Mouse (Mus musculus) kidney, adult 2 months (tissue): ENCODE data around the gene Spry2.

Experiments used
- CTCF ChIP-seq: fragments of 200-500 bp; conservative IDR thresholded peaks from 2 replicates; pipeline ENCODE4 v1.5.1; 2011; ENCODE audit warnings: low read depth, mild to moderate bottlenecking, control low read depth, low read length, moderate library complexity, mixed read lengths; ENCODE audit not compliant: insufficient read depth, insufficient read length
- POLR2A ChIP-seq: fragments of 200-500 bp; IDR thresholded peaks from one replicate; pipeline ENCODE4 v1.6.1; 2011; ENCODE audit warnings: low read depth, low read length, control low read depth

DNA sequence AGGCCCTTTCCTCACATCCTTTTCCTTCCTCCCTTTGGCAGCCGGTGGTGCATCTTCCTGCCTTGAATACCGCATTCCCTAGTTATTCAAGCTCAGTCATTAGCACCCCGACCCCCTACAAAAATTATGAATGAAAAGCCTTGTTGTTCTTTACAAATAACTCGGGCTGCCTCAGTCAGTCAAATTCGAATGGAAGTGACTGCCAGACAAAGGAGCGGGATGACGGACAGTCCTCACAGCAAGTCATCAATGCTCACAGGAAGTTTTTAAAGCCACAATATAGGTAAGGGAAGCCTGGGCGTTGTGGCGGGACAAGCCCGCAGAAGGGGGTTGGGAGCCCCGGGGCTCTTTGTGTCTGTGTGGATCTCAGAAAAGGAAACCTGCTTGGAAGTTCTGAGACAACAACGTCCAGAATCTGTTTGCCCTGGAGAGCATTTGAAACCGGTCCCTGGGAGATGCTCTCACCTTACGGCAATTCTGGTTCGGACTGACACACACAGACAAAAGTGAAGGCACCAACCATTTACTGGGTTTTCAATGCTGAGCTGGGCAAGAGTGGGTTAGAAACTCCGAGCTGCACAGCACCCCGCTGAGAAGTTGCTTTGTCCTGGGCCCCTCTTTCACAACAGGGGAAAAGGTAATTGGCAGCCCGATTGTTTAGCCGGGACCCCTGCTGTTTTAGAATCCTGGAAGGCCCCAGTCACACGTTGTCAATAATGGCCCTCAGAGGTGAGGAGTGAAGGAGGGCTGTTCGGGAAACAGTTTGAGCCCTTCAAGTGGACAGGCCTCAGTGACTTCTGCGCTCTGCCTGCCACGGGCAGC, 24.0 kb upstream of the Spry2 start:
- TF ChIP-seq CTCF = no peak
- TF ChIP-seq POLR2A = no peak
